Mouse (Mus musculus) embryonic facial prominence, embryonic 15.5 days (tissue): Measurements from ENCODE around the gene Klk1b11. TPM values are rescaled to one million over a fixed set of nuclear protein-coding genes. Genes with fewer than 3 reads are reported as not detected.

Source experiments
- ATAC-seq: fragments of 200-750 bp; cut with Nextera tagmentation; 2 replicates; pipeline ENCODE4 v1.8.0; 2017; ENCODE audit warnings: low read depth, moderate TSS enrichment; ENCODE audit not compliant: insufficient number of reproducible peaks, low FRiP score, low TSS enrichment
- H3K27ac ChIP-seq: fragments of 300-500 bp; sonication (generic); replicated peaks from 2 replicates; pipeline ENCODE4 v1.5.1; 2015; ENCODE audit warnings: mild to moderate bottlenecking, inconsistent platforms
- H3K27me3 ChIP-seq: fragments of 300-500 bp; sonication (generic); 2 replicates; pipeline ENCODE4 v1.6.1; 2015; ENCODE audit warnings: inconsistent platforms
- H3K36me3 ChIP-seq: fragments of 300-500 bp; sonication (generic); 2 replicates; pipeline ENCODE4 v1.6.1; 2015; ENCODE audit warnings: mild to moderate bottlenecking, inconsistent platforms
- H3K4me1 ChIP-seq: fragments of 300-500 bp; sonication (generic); 2 replicates; pipeline ENCODE4 v1.6.1; 2015; ENCODE audit warnings: inconsistent platforms
- H3K4me2 ChIP-seq: fragments of 300-500 bp; sonication (generic); replicated peaks from 2 replicates; pipeline ENCODE4 v1.6.1; 2015; ENCODE audit warnings: mild to moderate bottlenecking, inconsistent platforms
- H3K4me3 ChIP-seq: fragments of 300-500 bp; sonication (generic); replicated peaks from 2 replicates; pipeline ENCODE4 v1.5.1; 2015; ENCODE audit warnings: mild to moderate bottlenecking, inconsistent platforms
- H3K9ac ChIP-seq: fragments of 300-500 bp; sonication (generic); 2 replicates; pipeline ENCODE4 v1.6.1; 2015; ENCODE audit warnings: inconsistent platforms
- H3K9me3 ChIP-seq: fragments of 300-500 bp; sonication (generic); replicated peaks from 2 replicates; pipeline ENCODE4 v1.6.1; 2016; ENCODE audit warnings: inconsistent platforms
- WGBS: fragments of 180-500 bp; shearing (Covaris S2); methylation state at CpG from one replicate; pipeline ENCODE4 v1.1.7; 2015; 5-methylcytosine and 5-hydroxymethylcytosine counted together
- polyA plus RNA-seq: library from polyadenylated mRNA; unstranded; fragments of >200 nt; fragmentation: Nextera tagmentation; extraction: Ambion mirVana; gene quantifications from 2 replicates; pipeline ENCODE4 v1.2.1, GENCODE M21; 2015

The Klk1b11 gene
- polyA plus RNA-seq, 1 experiment from 2014 or later = not detected

GRCm38 (mm10) chr7:44015071-44015470 lies 19.4 kb downstream of the Klk1b11 start:
- Histone ChIP-seq H3K4me3 (no peak overlapping the region), H3K4me1 (no peaks in the 10 kb centered on the region), H3K36me3 (no peaks in the 10 kb centered on the region), H3K9ac (no peak overlapping the region), H3K9me3 (no peaks in the 10 kb centered on the region), H3K27me3 (no peaks in the 10 kb centered on the region), H3K4me2 (no peak overlapping the region), H3K27ac (no peak overlapping the region)
- no peak for ATAC-seq
- 87% methylated on average over 5 of the region's 5 CpGs for WGBS

Other genes starting within 250 kb of the Klk1b11 start
- 3.0 and 3.5 TPM in 2 replicates for gene Klk12, start 227.0 kb upstream of the Klk1b11 start, polyA plus RNA-seq
- gene Klk11, start 221.3 kb upstream of the Klk1b11 start, polyA plus RNA-seq = 24.3 and 25.3 TPM in 2 replicates
- gene Klk10, start 214.8 kb upstream of the Klk1b11 start, polyA plus RNA-seq = 71.8 and 83.4 TPM in 2 replicates
- 3.8 and 6.7 TPM in 2 replicates for gene Klk9, start 204.0 kb upstream of the Klk1b11 start, polyA plus RNA-seq
- gene Klk8, start 198.3 kb upstream of the Klk1b11 start, polyA plus RNA-seq = 65.3 and 67.5 TPM in 2 replicates
- gene Klk7, start 184.6 kb upstream of the Klk1b11 start, polyA plus RNA-seq = 16.7 and 19.1 TPM in 2 replicates
- 2.0 and 2.3 TPM in 2 replicates for gene Klk6, start 171.4 kb upstream of the Klk1b11 start, polyA plus RNA-seq
- 19.3 and 23.5 TPM in 2 replicates for gene Klk5, start 153.9 kb upstream of the Klk1b11 start, polyA plus RNA-seq
- 0.13 and 0.21 TPM in 2 replicates for gene Klk4, start 114.7 kb upstream of the Klk1b11 start, polyA plus RNA-seq
- 0.20 TPM in 1 of 2 replicates, not detected in the other for gene Klk15, start 62.1 kb upstream of the Klk1b11 start, polyA plus RNA-seq
- gene Klk1b8, start 45.2 kb upstream of the Klk1b11 start, polyA plus RNA-seq = not detected in 2 replicates
- not detected in 2 replicates for gene Klk1b1, start 29.1 kb upstream of the Klk1b11 start, polyA plus RNA-seq
- not detected in 2 replicates for gene Klk1b9, start 19.8 kb upstream of the Klk1b11 start, polyA plus RNA-seq
- 0.27 and 0.39 TPM in 2 replicates for gene Klk1b26, start 16.3 kb downstream of the Klk1b11 start, polyA plus RNA-seq
- not detected in 2 replicates for gene Klk1b27, start 56.4 kb downstream of the Klk1b11 start, polyA plus RNA-seq
- not detected in 2 replicates for gene Klk1b21, start 106.5 kb downstream of the Klk1b11 start, polyA plus RNA-seq
- gene Klk1b22, start 116.8 kb downstream of the Klk1b11 start, polyA plus RNA-seq = not detected in 2 replicates
- not detected in 2 replicates for gene Klk1b16, start 140.9 kb downstream of the Klk1b11 start, polyA plus RNA-seq
- gene Klk1b24, start 192.4 kb downstream of the Klk1b11 start, polyA plus RNA-seq = not detected in 2 replicates
- not detected in 2 replicates for gene Klk1b3, start 202.3 kb downstream of the Klk1b11 start, polyA plus RNA-seq
- gene Klk1b4, start 211.6 kb downstream of the Klk1b11 start, polyA plus RNA-seq = not detected in 2 replicates
- gene Klk1b5, start 220.1 kb downstream of the Klk1b11 start, polyA plus RNA-seq = not detected in 2 replicates
- gene Klk1, start 229.5 kb downstream of the Klk1b11 start, polyA plus RNA-seq = not detected in 2 replicates
- 0.24 TPM in 1 of 2 replicates, not detected in the other for gene Gm36864, start 240.3 kb downstream of the Klk1b11 start, polyA plus RNA-seq